20 mouse cellular contexts compared by ENCODE assay signal in genomic region chr13:40285234-40285791, GRCm38 (mm10).
A peak's percentile ranks its signal among the peaks of the same experiment; 100 is the strongest.
DNase-seq lines count a peak whose midpoint lies in the region; ATAC-seq lines count a peak whose summit lies in the region.
"Had no signal": no experiment of that assay in that cellular context is flagged by ENCODE, and none has a peak within 500 bp of the region (broad histone marks: within the 10 kb centered on the region; RNA-seq: fewer than 3 reads in every experiment).

No protein-coding gene starts in this region.

- no peak overlapping the region for H3K27ac ChIP-seq in kidney, embryonic 15.5 days
- H3K27ac ChIP-seq: embryonic facial prominence, embryonic 10.5 days; heart, adult 2 months; heart, embryonic 15.5 days; hindbrain, embryonic 15.5 days; limb, embryonic 10.5 days; midbrain, embryonic 10.5 days had no signal

- no peaks in the 10 kb centered on the region for H3K9me3 ChIP-seq in kidney, embryonic 15.5 days (replicated peaks)
- H3K9me3 ChIP-seq: embryonic facial prominence, embryonic 10.5 days; heart, embryonic 15.5 days; hindbrain, embryonic 15.5 days; limb, embryonic 10.5 days; midbrain, embryonic 10.5 days had no signal

- H3K4me3 ChIP-seq in kidney, embryonic 15.5 days (replicated peaks) = no peak overlapping the region
- H3K4me3 ChIP-seq: embryonic facial prominence, embryonic 10.5 days; heart, adult 2 months; heart, embryonic 15.5 days; hindbrain, embryonic 15.5 days; limb, embryonic 10.5 days; midbrain, embryonic 10.5 days had no signal

- DNase-seq in kidney, adult 18-20 months = no peak
- peak; percentile 85 for DNase-seq in Muller cell, postnatal 12 days (ENCODE audit: inconsistent ontology term)
- DNase-seq in kidney, postnatal 14 days = peak; percentile 29
- DNase-seq in retina, postnatal 1 day = peak; percentile 78
- no peak for DNase-seq in frontal cortex, postnatal 14 days (ENCODE audit: low spot score in 2 of 2)
- DNase-seq in neural tube, embryonic 10.5 days (ENCODE audit: extremely low spot score, low spot score) = no peak
- DNase-seq: adrenal gland, adult 2 months; cerebellum, adult 2 months; cerebellum, postnatal 36 days; gastrocnemius, postnatal 10 days; heart, adult 2 months; heart, postnatal 4 days; liver, postnatal 0 days; thymus, adult 18-20 months had no signal

- peak overlapping the region; percentile 15; the same call in 1 of the 2 replicates for H3K4me2 ChIP-seq in kidney, embryonic 15.5 days
- H3K4me2 ChIP-seq: heart, embryonic 15.5 days; hindbrain, embryonic 15.5 days had no signal

- peak; percentile 75 for ATAC-seq in kidney, embryonic 15.5 days (replicated peaks; ENCODE audit: low FRiP score)
- ATAC-seq: liver, postnatal 0 days had no signal

- no peaks in the 10 kb centered on the region for H3K36me3 ChIP-seq in kidney, embryonic 15.5 days
- H3K36me3 ChIP-seq: embryonic facial prominence, embryonic 10.5 days; heart, embryonic 15.5 days; hindbrain, embryonic 15.5 days; limb, embryonic 10.5 days; midbrain, embryonic 10.5 days had no signal

- H3K9ac ChIP-seq in kidney, embryonic 15.5 days = no peak overlapping the region
- H3K9ac ChIP-seq: heart, embryonic 15.5 days; hindbrain, embryonic 15.5 days; liver, postnatal 0 days had no signal

- peaks cover 16% of the 10 kb centered on the region for H3K4me1 ChIP-seq in kidney, embryonic 15.5 days
- H3K4me1 ChIP-seq: heart, embryonic 15.5 days had no signal

- no peaks in the 10 kb centered on the region for H3K27me3 ChIP-seq in kidney, embryonic 15.5 days
- H3K27me3 ChIP-seq: heart, embryonic 15.5 days; hindbrain, embryonic 15.5 days had no signal

- whole genome bisulfite sequencing in kidney, embryonic 15.5 days = 32% methylated on average over 15 of the region's 15 CpGs

Comparison
In these comparisons a context has a peak if more than half of its experiments do, and no peak if none do; other contexts are left out.
1. DNase-seq: peak in Muller cell, postnatal 12 days (single experiment), kidney, postnatal 14 days (single experiment) and retina, postnatal 1 day (single experiment); none in kidney, adult 18-20 months (single experiment), frontal cortex, postnatal 14 days (0 of 2) and neural tube, embryonic 10.5 days (single experiment).